Mouse (Mus musculus): ENCODE data around the gene 2310022B05Rik.

- TF ChIP-seq POLR2A (IDR thresholded peaks at IDR 0.05; ENCODE audit: low read depth, low read length) (no peak), CTCF (conservative IDR thresholded peaks at IDR 0.05; ENCODE audit: insufficient read depth, insufficient read length, low read depth, low read length) (no peak)
These were observed 1.4 kb downstream of the 2310022B05Rik start for GRCm38 (mm10) chr8:124661781-124662180.

All from kidney, adult 2 months (tissue).